Mouse (Mus musculus) ES-E14 (cell line): ENCODE measurements at regions not wholly inside any gene's neighbourhood (a gene's known extent, or its start where the extent isn't known, plus 50 kb on each side); places are given as distances from the start of the nearest gene placed in this dataset.

ENCODE experiments used
- DNase-seq: peaks from one replicate; pipeline ENCODE4 v3.0.0-alpha.2; 2013; ENCODE audit warnings: low read depth, low spot score
- H3K27ac ChIP-seq: 2 replicates; pipeline ENCODE4 v1.5.1; 2012; ENCODE audit warnings: low read depth, mild to moderate bottlenecking, low read length, moderate library complexity, mixed read lengths; ENCODE audit not compliant: poor library complexity, insufficient read depth, severe bottlenecking
- H3K36me3 ChIP-seq: 2 replicates; pipeline ENCODE4 v1.6.1; 2012; ENCODE audit warnings: mild to moderate bottlenecking, low read length, moderate library complexity, mixed read lengths; ENCODE audit not compliant: control insufficient read depth, poor library complexity, insufficient read depth, severe bottlenecking
- H3K4me1 ChIP-seq, 2 experiments: fragments of 150-350 bp in 1 of 2; sonication (generic) in 1 of 2; 2 replicates each; pipeline ENCODE4 v1.6.1; 2012; ENCODE audit warnings: low read length in 2 of 2, mild to moderate bottlenecking in 1 of 2, mixed read lengths in 1 of 2; ENCODE audit not compliant: control insufficient read depth in 2 of 2, insufficient read depth in 2 of 2, poor library complexity in 1 of 2
- H3K4me3 ChIP-seq, 2 experiments: fragments of 150-350 bp in 1 of 2; sonication (generic) in 1 of 2; 2 replicates each; pipeline ENCODE4 v1.5.1; 2012; ENCODE audit warnings: low read length in 2 of 2, low read depth in 1 of 2, mild to moderate bottlenecking in 1 of 2, mixed read lengths in 1 of 2; ENCODE audit not compliant: insufficient read depth in 1 of 2, poor library complexity in 1 of 2, severe bottlenecking in 1 of 2
- H3K9ac ChIP-seq: 2 replicates; pipeline ENCODE4 v1.6.1; 2012; ENCODE audit warnings: low read depth, mild to moderate bottlenecking, low read length, mixed read lengths; ENCODE audit not compliant: poor library complexity, insufficient read depth, severe bottlenecking
- H3K9me3 ChIP-seq: fragments of 150-350 bp; sonication (generic); 2 replicates; pipeline ENCODE4 v1.6.1; 2012; ENCODE audit warnings: low read depth, mild to moderate bottlenecking, low read length; ENCODE audit not compliant: control insufficient read depth, insufficient read depth
- CHD2 ChIP-seq: IDR thresholded peaks from 2 replicates; pipeline ENCODE4 v1.6.1; 2014; ENCODE audit warnings: mild to moderate bottlenecking, low read depth, low read length, inconsistent platforms
- HCFC1 ChIP-seq: IDR thresholded peaks from 2 replicates; pipeline ENCODE4 v1.6.1; 2012; ENCODE audit warnings: low read length, inconsistent platforms, borderline replicate concordance; ENCODE audit not compliant: insufficient read depth
- MAFK ChIP-seq: IDR thresholded peaks from 2 replicates; pipeline ENCODE4 v1.6.1; 2014; ENCODE audit warnings: mild to moderate bottlenecking, low read depth, low read length, inconsistent platforms; ENCODE audit not compliant: insufficient read depth
- ZC3H11A ChIP-seq: IDR thresholded peaks from 2 replicates; pipeline ENCODE4 v1.6.1; 2012; ENCODE audit warnings: low read depth, mild to moderate bottlenecking, inconsistent platforms, low read length, borderline replicate concordance
- ZNF384 ChIP-seq: IDR thresholded peaks from 2 replicates; pipeline ENCODE4 v1.6.1; 2012; ENCODE audit warnings: low read depth, low read length, inconsistent platforms
- in situ Hi-C, 2 experiments: fragments of 600-800 bp; cut with MboI; formaldehyde crosslinking; loops; one replicate each; pipeline ENCODE4 v1.15.1; 2025; ENCODE audit warnings: low sequenced_read_pairs in 2 of 2, inconsistent platforms in 1 of 2; ENCODE audit not compliant: unreplicated experiment in 2 of 2

DNA sequence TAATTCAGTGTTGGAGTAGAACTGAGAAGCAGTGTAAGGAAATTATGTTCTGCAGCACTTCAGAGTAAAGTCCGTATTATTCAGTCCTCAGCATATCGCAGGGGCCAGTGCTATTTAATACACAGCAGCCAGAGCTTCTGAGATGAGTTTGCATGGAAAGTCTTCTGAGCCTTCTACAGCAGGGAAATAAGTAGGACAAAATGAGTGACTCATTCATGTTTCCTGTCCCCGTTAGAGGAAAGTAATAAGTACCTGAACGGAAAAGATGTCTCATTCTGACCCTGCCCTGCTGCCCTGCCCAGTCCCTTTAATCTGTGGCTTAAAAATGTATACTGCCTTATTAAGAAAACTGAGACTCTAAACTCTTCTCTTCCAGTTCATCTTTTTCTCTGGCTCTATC is 940.1 kb upstream of the Gm7489 start:
- Histone ChIP-seq H3K27ac (no peak overlapping the region), H3K4me1 (no peaks in the 10 kb centered on the region), H3K36me3 (no peaks in the 10 kb centered on the region), H3K4me3 (no peak overlapping the region), H3K9ac (no peak overlapping the region), H3K9me3 (no peaks in the 10 kb centered on the region)
- no peak for DNase-seq
- TF ChIP-seq ZC3H11A, result no peak
- in situ Hi-C loops, result no loop called here

DNA sequence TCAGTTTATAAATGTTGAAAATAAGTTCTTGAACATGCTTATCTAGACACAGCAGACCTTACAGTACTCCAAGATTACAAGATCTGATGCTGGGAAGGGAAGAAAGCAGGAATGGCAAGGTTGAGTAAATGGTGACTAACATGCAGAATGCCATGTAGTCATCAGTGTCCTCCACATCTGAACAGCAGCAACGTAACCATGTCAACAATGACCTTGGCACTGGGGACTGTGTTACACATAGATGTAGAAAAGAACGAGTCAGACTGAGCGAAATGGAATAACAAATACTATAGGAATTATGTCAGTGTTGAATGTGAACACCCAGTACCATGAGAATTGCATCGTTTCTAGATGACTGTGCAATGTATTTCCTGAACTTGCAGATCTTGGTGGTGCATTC is 936.5 kb upstream of the Gm7489 start:
- no peaks in the 10 kb centered on the region for H3K36me3 ChIP-seq
- H3K9me3 ChIP-seq, result no peaks in the 10 kb centered on the region
- H3K9ac ChIP-seq, result no peak overlapping the region
- no peak for DNase-seq
- no peaks in the 10 kb centered on the region for H3K4me1 ChIP-seq
- in situ Hi-C loops, result no loop called here
- TF ChIP-seq ZC3H11A, result no peak
- TF ChIP-seq ZNF384, result no peak
- no peak for TF ChIP-seq CHD2
- TF ChIP-seq HCFC1, result no peak
- no peak for TF ChIP-seq MAFK
- H3K27ac ChIP-seq, result no peak overlapping the region
- H3K4me3 ChIP-seq, result no peak overlapping the region

- no peak overlapping the region for H3K9ac ChIP-seq
- no peak for DNase-seq
- H3K36me3 ChIP-seq, result no peaks in the 10 kb centered on the region
- H3K4me1 ChIP-seq, result no peaks in the 10 kb centered on the region
- no peak overlapping the region for H3K4me3 ChIP-seq
- H3K27ac ChIP-seq, result no peak overlapping the region
- no peaks in the 10 kb centered on the region for H3K9me3 ChIP-seq
- TF ChIP-seq MAFK, result no peak
- TF ChIP-seq ZC3H11A, result no peak
- TF ChIP-seq ZNF384, result no peak
- no peak for TF ChIP-seq CHD2
- TF ChIP-seq HCFC1, result no peak
- in situ Hi-C loops, result no loop called here
Observed at GRCm38 (mm10) chr15:52953480-52953879, 931.2 kb upstream of the Gm7489 start.

- in situ Hi-C loops, result no loop called here
- H3K36me3 ChIP-seq, result no peaks in the 10 kb centered on the region
- TF ChIP-seq ZC3H11A (no peak), HCFC1 (no peak)
Observed at GRCm38 (mm10) chr15:52954715-52955593, 929.8 kb upstream of the Gm7489 start.

DNA sequence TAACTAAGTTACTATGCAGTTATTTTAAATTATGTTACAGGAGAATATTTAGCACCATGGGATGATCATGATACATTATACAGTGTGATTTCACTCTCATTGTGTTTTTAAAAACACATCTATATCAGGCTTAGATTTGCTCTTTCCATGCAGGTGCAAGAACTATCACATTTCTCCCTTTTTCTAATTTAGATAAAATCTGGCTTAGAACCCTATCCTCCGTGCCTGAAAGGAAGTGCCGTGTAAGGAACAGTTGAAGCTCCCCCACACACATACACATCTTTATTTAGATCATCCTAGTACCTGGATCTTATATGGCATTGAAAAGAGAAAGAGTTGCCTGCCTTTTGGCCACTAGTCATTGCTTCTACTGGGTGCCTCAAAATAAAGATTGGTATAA is 925.0 kb upstream of the Gm7489 start:
- no peak overlapping the region for H3K9ac ChIP-seq
- no peak for DNase-seq
- in situ Hi-C loops, result no loop called here
- no peaks in the 10 kb centered on the region for H3K9me3 ChIP-seq
- TF ChIP-seq ZNF384 (no peak), CHD2 (no peak), MAFK (no peak), ZC3H11A (no peak), HCFC1 (no peak)
- H3K27ac ChIP-seq, result no peak overlapping the region
- no peak overlapping the region for H3K4me3 ChIP-seq
- no peaks in the 10 kb centered on the region for H3K36me3 ChIP-seq
- H3K4me1 ChIP-seq, result no peaks in the 10 kb centered on the region; a peak in 1 of 4 replicates

More at GRCm38 (mm10) chr15:52954715-52955593, 929.8 kb upstream of the Gm7489 start:
- DNase-seq, result no peak
- Histone ChIP-seq H3K4me3 (no peak overlapping the region), H3K27ac (no peak overlapping the region), H3K9ac (no peak overlapping the region), H3K9me3 (no peaks in the 10 kb centered on the region), H3K4me1 (no peaks in the 10 kb centered on the region)
